Mouse (Mus musculus) lung, adult 2 months (tissue): Measurements from ENCODE around the gene Cdk12.

Experiments used
- CTCF ChIP-seq: fragments of 200-500 bp; IDR thresholded peaks from 2 replicates; pipeline ENCODE4 v1.5.1; 2011; ENCODE audit warnings: mild to moderate bottlenecking, low read length, control low read depth; ENCODE audit not compliant: insufficient read depth
- POLR2A ChIP-seq: fragments of 200-500 bp; IDR thresholded peaks from 2 replicates; pipeline ENCODE4 v1.6.1; 2011; ENCODE audit warnings: low read depth, mild to moderate bottlenecking, control low read depth, low read length, borderline replicate concordance; ENCODE audit errors: extremely low read depth

GRCm38 (mm10) chr11:98265891-98266290 lies 63.0 kb downstream of the Cdk12 start:
- TF ChIP-seq CTCF, result no peak
- no peak for TF ChIP-seq POLR2A
